Mouse (Mus musculus) thymus, adult 2 months (tissue): ENCODE data around the gene Bckdhb.

Experiments used
- CTCF ChIP-seq: fragments of 200-500 bp; IDR thresholded peaks from 2 replicates; pipeline ENCODE4 v1.5.1; 2012; ENCODE audit warnings: mild to moderate bottlenecking, control low read depth, low read length, moderate library complexity, borderline replicate concordance; ENCODE audit not compliant: control insufficient read depth, poor library complexity, insufficient read depth; ENCODE audit errors: extremely low read depth
- POLR2A ChIP-seq: fragments of 200-500 bp; IDR thresholded peaks from 2 replicates; pipeline ENCODE4 v1.6.1; 2012; ENCODE audit warnings: mild to moderate bottlenecking, low read length, control low read depth, moderate library complexity; ENCODE audit not compliant: control insufficient read depth, poor library complexity, insufficient read depth; ENCODE audit errors: extremely low read depth

DNA sequence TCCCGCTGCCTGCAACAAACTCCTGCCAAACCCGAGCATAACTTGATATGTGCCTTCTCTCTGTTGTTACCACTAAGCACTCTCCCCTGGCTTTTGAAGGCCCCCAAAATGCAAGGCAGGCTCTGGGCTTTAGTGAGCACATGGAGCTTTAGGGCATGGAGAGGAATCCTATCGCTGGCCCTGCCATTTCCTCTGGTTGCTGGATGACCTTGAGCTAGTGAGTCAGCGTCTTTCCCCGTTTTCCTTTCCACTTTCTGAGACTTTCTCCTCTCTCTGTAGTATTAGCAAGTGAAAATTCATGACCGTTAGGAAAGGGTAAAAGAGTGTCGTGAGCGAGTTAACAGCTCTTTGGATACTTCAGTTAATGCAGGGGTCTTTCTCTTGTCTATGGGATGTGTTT is 111.1 kb downstream of the Bckdhb start:
- TF ChIP-seq POLR2A, result no peak
- TF ChIP-seq CTCF, result no peak
